Mouse (Mus musculus) E14TG2a.4 (cell line): ENCODE measurements at regions not wholly inside any gene's neighbourhood (a gene's known extent, or its start where the extent isn't known, plus 50 kb on each side); places are given as distances from the start of the nearest gene placed in this dataset.

ENCODE experiments used
- CTCF ChIP-seq: conservative IDR thresholded peaks from 2 replicates; pipeline ENCODE4 v1.5.1; 2014; ENCODE audit warnings: low read length
- NANOG ChIP-seq: IDR thresholded peaks from 2 replicates; pipeline ENCODE4 v1.6.1; 2014; ENCODE audit warnings: borderline replicate concordance, low read length, mixed read lengths
- POU5F1 ChIP-seq: IDR thresholded peaks from 2 replicates; pipeline ENCODE4 v1.6.1; 2014; ENCODE audit warnings: low read length, borderline replicate concordance

DNA sequence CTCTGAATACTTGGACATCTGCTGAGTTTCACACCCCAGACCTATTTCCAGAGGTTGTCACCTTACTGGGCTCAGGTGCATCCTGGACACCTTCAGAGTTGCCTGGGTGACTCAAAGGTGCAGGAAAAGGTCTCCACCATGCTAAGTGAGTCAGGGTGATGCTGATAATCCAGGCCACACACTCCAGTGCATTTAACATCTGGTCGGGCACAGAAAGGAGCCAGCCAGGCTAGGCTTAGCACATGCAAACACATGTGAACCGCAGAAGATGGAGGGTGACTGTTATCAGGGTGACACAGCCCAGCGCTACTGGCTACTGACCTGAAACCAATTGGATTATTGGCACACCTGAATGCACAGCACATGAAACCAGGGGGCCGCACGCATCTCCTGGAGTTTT is 255.9 kb downstream of the 4933412E24Rik start:
- TF ChIP-seq CTCF (no peak), NANOG (no peak), POU5F1 (no peak)
